Mouse (Mus musculus) kidney, adult 9 months (tissue): Measurements from ENCODE around the gene Acsl3.

Experiments used
- DNase-seq: peaks from one replicate; pipeline ENCODE4 v3.0.0; 2022

Acsl3 gene

GRCm38 (mm10) chr1:78657671-78658440 is at the start of gene Acsl3, which contains the start of gene Utp14b:
Gene Acsl3 (plus strand): TSS chr1:78657825.
Gene Utp14b (plus strand): TSS chr1:78658038.
- DNase-seq: peak; percentile 98

GRCm38 (mm10) chr1:78609134-78609907 is 48.3 kb upstream of the Acsl3 start:
- no peak for DNase-seq

- DNase-seq: no peak
These were observed 46.6 kb upstream of the Acsl3 start for GRCm38 (mm10) chr1:78611039-78611438.

- no peak for DNase-seq
These were observed 44.7 kb upstream of the Acsl3 start for GRCm38 (mm10) chr1:78612959-78613358.

GRCm38 (mm10) chr1:78624352-78624751 is 33.3 kb upstream of the Acsl3 start:
- DNase-seq: no peak

GRCm38 (mm10) chr1:78634486-78634885 is 23.1 kb upstream of the Acsl3 start:
- no peak for DNase-seq

- DNase-seq: no peak
These were observed 16.8 kb upstream of the Acsl3 start for GRCm38 (mm10) chr1:78640871-78641270.

- no peak for DNase-seq
These were observed 15.8 kb upstream of the Acsl3 start for GRCm38 (mm10) chr1:78641791-78642190.

GRCm38 (mm10) chr1:78642197-78642596 is 15.4 kb upstream of the Acsl3 start:
- no peak for DNase-seq

GRCm38 (mm10) chr1:78647317-78647885 is 10.2 kb upstream of the Acsl3 start:
- DNase-seq: no peak

GRCm38 (mm10) chr1:78649269-78650061 is 8.2 kb upstream of the Acsl3 start:
- no peak for DNase-seq

- peak; percentile 79 for DNase-seq
These were observed 1.2 kb upstream of the Acsl3 start for GRCm38 (mm10) chr1:78656472-78656871.

GRCm38 (mm10) chr1:78657021-78657629 is 500 bp upstream of the Acsl3 start:
- DNase-seq: peak; percentile 17

- peak; percentile 20 for DNase-seq
These were observed 1.0 kb downstream of the Acsl3 start for GRCm38 (mm10) chr1:78658441-78659269.

GRCm38 (mm10) chr1:78659270-78659823 is 1.7 kb downstream of the Acsl3 start:
- DNase-seq: peak; percentile 9

GRCm38 (mm10) chr1:78664326-78664725 is 6.7 kb downstream of the Acsl3 start:
- DNase-seq: no peak

GRCm38 (mm10) chr1:78665954-78666499 is 8.4 kb downstream of the Acsl3 start:
- no peak for DNase-seq

GRCm38 (mm10) chr1:78666585-78666984 is 9.0 kb downstream of the Acsl3 start:
- no peak for DNase-seq

GRCm38 (mm10) chr1:78682291-78682690 is 24.7 kb downstream of the Acsl3 start:
- DNase-seq: no peak

GRCm38 (mm10) chr1:78684128-78684527 is 26.5 kb downstream of the Acsl3 start:
- no peak for DNase-seq

- peak; percentile 45 for DNase-seq
These were observed 29.2 kb downstream of the Acsl3 start for GRCm38 (mm10) chr1:78686872-78687271.
